ENCODE assay signal across 19 mouse cellular contexts in genomic region chr6:124418686-124419085, GRCm38 (mm10). TPM values are rescaled to one million over a fixed set of nuclear protein-coding genes. Genes with fewer than 3 reads are reported as not detected.
"Had no signal": no experiment of that assay in that cellular context is flagged by ENCODE, and none has a peak within 500 bp of the region (broad histone marks: within the 10 kb centered on the region; RNA-seq: fewer than 3 reads in every experiment).

No protein-coding gene starts in this region.

- H3K27ac ChIP-seq: lung, embryonic 15.5 days; macrophage; midbrain, embryonic 13.5 days; midbrain, embryonic 15.5 days; neural tube, embryonic 12.5 days; stomach, embryonic 15.5 days; stomach, postnatal 0 days had no signal

- H3K36me3 ChIP-seq: lung, embryonic 15.5 days; midbrain, embryonic 13.5 days; midbrain, embryonic 15.5 days; neural tube, embryonic 12.5 days; stomach, embryonic 15.5 days had no signal

- H3K9ac ChIP-seq: lung, embryonic 15.5 days; midbrain, embryonic 13.5 days; midbrain, embryonic 15.5 days; neural tube, embryonic 12.5 days; stomach, embryonic 15.5 days had no signal

- H3K27me3 ChIP-seq: lung, embryonic 15.5 days; megakaryocyte, embryonic 14.5 days; midbrain, embryonic 13.5 days; midbrain, embryonic 15.5 days; neural tube, embryonic 12.5 days; stomach, embryonic 15.5 days had no signal

- H3K4me2 ChIP-seq: lung, embryonic 15.5 days; midbrain, embryonic 11.5 days; midbrain, embryonic 13.5 days; midbrain, embryonic 15.5 days; neural tube, embryonic 12.5 days; stomach, embryonic 15.5 days had no signal

- DNase-seq: lung, adult 2 months; lung, postnatal 14 days; lung, postnatal 36 days; right cerebral cortex, postnatal 14 days; thymus, adult 2 months; thymus, postnatal 25 days; thymus, postnatal 4 days had no signal

- H3K4me1 ChIP-seq: stomach, embryonic 15.5 days had no signal

- H3K9me3 ChIP-seq: lung, embryonic 15.5 days; megakaryocyte, embryonic 14.5 days; midbrain, embryonic 13.5 days; midbrain, embryonic 15.5 days; neural tube, embryonic 12.5 days; stomach, embryonic 15.5 days had no signal

- ATAC-seq: lung, postnatal 0 days; midbrain, embryonic 13.5 days; midbrain, embryonic 15.5 days had no signal

- H3K4me3 ChIP-seq: lung, embryonic 15.5 days; megakaryocyte, embryonic 14.5 days; midbrain, embryonic 13.5 days; midbrain, embryonic 15.5 days; neural tube, embryonic 12.5 days; stomach, embryonic 15.5 days had no signal

RNA-seq across cellular contexts. Expression of gene Clstn3, which starts 45.9 kb away (rescaled TPM):
- total RNA-seq: monocyte, adult 5-6 weeks; neutrophil, adult 5-6 weeks had no signal
